Mouse (Mus musculus) hindbrain, embryonic 15.5 days (tissue): ENCODE data around the gene Trim26. TPM values are rescaled to one million over a fixed set of nuclear protein-coding genes. Genes with fewer than 3 reads are reported as not detected.
A peak's percentile ranks its signal among the peaks of the same experiment; 100 is the strongest.

Experiments
- ATAC-seq: fragments of 200-750 bp; cut with Nextera tagmentation; 2 replicates; pipeline ENCODE4 v1.8.0; 2017; ENCODE audit warnings: low read depth, moderate number of reproducible peaks, moderate TSS enrichment; ENCODE audit not compliant: low FRiP score
- H3K27ac ChIP-seq: fragments of 300-500 bp; sonication (generic); replicated peaks from 2 replicates; pipeline ENCODE4 v1.5.1; 2015; ENCODE audit warnings: mild to moderate bottlenecking, inconsistent platforms
- H3K27me3 ChIP-seq: fragments of 300-500 bp; sonication (generic); 2 replicates; pipeline ENCODE4 v1.6.1; 2015; ENCODE audit warnings: control low read depth, inconsistent platforms
- H3K36me3 ChIP-seq: fragments of 300-500 bp; sonication (generic); 2 replicates; pipeline ENCODE4 v1.6.1; 2015; ENCODE audit warnings: control low read depth, inconsistent platforms
- H3K4me1 ChIP-seq: fragments of 300-500 bp; sonication (generic); replicated peaks from 2 replicates; pipeline ENCODE4 v1.6.1; 2015; ENCODE audit warnings: control low read depth, inconsistent platforms
- H3K4me2 ChIP-seq: fragments of 300-500 bp; sonication (generic); 2 replicates; pipeline ENCODE4 v1.6.1; 2015; ENCODE audit warnings: moderate library complexity, mild to moderate bottlenecking, inconsistent platforms
- H3K4me3 ChIP-seq: fragments of 300-500 bp; sonication (generic); 2 replicates; pipeline ENCODE4 v1.5.1; 2015; ENCODE audit warnings: mild to moderate bottlenecking, inconsistent platforms
- H3K9ac ChIP-seq: fragments of 300-500 bp; sonication (generic); 2 replicates; pipeline ENCODE4 v1.6.1; 2015; ENCODE audit warnings: inconsistent platforms
- H3K9me3 ChIP-seq: fragments of 300-500 bp; sonication (generic); 2 replicates; pipeline ENCODE4 v1.6.1; 2016; ENCODE audit warnings: control low read depth, inconsistent platforms
- WGBS: fragments of 180-500 bp; shearing (Covaris S2); methylation state at CpG from one replicate; pipeline ENCODE4 v1.1.7; 2015; 5-methylcytosine and 5-hydroxymethylcytosine counted together
- polyA plus RNA-seq: library from polyadenylated mRNA; unstranded; fragments of >200 nt; fragmentation: Nextera tagmentation; extraction: Ambion mirVana; gene quantifications from 2 replicates; pipeline ENCODE4 v1.2.1, GENCODE M21; 2015

Gene Trim26
- polyA plus RNA-seq, 1 experiment from 2014 or later = 50.8 TPM

DNA sequence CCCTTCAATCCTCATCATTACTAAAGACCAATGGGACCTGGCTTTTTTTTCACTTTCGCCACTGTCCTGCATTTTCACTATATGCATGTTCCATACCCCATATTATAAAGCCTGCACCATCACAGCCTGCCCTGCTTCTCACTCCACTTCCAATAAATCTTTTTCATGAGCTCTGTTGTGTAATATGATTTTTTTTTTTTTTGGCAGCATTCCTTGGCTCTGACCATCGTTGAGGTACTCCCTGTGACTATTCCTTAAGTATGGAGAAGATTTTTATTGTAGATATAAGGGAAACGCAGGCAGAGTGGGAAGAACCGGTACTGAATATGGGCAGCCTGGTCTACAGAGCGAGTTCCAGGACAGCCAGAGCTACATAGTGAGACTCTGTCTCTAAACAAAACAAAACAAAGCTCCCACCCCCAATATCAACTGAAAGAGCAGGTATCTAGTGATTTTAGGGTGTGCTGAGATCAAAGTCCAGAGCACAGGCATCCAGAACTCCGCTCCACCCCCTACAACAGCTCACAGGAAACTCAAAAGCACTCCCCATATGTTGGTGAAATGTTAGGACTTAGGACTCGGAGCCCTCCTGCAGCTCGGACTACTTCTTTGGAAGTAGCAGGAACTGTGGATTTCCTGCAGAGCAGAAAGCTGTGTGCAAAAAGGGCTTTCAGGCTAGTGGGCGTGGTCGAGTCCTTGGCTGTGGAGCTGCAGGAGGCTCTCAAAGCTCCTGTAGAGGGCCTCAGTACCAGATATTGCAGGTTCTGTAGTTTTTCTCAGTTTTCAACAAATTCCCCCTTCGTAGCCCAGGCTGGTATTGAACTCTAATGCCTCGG is 1.1 kb upstream of the Trim26 start:
- no peak for ATAC-seq
- Histone ChIP-seq H3K4me3 (peak overlapping the region; percentile 92; the same call in 1 of the 2 replicates), H3K9me3 (no peaks in the 10 kb centered on the region), H3K27ac (peak overlapping the region; percentile 96), H3K4me1 (peaks cover 27% of the 10 kb centered on the region), H3K27me3 (no peaks in the 10 kb centered on the region), H3K36me3 (no peaks in the 10 kb centered on the region), H3K4me2 (peak overlapping the region; percentile 74), H3K9ac (0 out of 2 replicates have a peak overlapping the region, but pooled peaks have one; percentile 89)
- WGBS = 33% methylated on average over 12 of the region's 12 CpGs

DNA sequence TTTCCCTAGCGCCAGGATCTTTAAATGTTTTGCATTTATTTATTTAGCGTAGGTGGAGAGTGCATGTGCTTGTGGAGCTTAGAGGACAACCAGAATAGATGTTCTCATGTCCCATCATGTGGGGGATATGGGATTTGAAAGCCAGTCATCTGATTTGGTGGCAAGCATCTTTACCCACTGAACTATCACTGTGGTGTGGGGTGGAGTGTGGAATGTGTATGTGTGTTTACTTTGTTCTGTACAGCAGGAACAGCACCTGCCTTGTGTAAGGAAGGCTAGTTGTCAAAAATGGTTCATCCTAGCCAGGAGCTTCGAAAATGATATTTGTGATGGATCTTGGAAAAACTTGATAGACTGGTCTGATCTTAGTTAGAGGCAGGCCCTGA is 514 bp upstream of the Trim26 start:
- Histone ChIP-seq H3K4me1 (peaks cover 27% of the 10 kb centered on the region), H3K36me3 (no peaks in the 10 kb centered on the region), H3K9ac (peak overlapping the region; percentile 89), H3K27me3 (no peaks in the 10 kb centered on the region), H3K4me2 (peak overlapping the region; percentile 74), H3K4me3 (peak overlapping the region; percentile 92), H3K27ac (peak overlapping the region; percentile 96), H3K9me3 (no peaks in the 10 kb centered on the region)
- WGBS = 18% methylated on average over 3 of the region's 3 CpGs
- ATAC-seq = peak; percentile 20

DNA sequence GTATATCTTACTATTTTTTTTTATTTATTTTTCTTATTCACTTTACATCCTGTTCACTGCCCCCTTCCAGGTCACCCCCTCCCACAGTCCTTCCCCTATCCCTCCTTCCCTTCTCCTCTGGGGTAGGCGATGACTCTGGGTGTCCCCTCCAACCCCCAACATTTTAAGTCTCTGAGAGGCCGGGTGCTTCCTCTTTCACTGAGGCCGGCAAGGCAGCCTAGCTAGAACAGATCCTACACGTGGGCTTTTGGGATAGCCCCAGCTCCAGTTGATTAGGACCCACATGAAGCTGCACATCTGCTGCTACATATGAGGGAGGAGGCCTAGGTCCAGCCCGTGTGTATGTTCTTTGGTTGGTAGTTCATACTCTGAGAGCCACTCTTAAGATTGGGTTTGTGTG is 2.1 kb downstream of the Trim26 start:
- no peak overlapping the region for H3K9ac ChIP-seq
- H3K4me3 ChIP-seq = no peak overlapping the region
- no peak overlapping the region for H3K27ac ChIP-seq
- H3K4me2 ChIP-seq = no peak overlapping the region
- no peaks in the 10 kb centered on the region for H3K36me3 ChIP-seq
- no peaks in the 10 kb centered on the region for H3K27me3 ChIP-seq
- no peaks in the 10 kb centered on the region for H3K9me3 ChIP-seq
- 87% methylated on average over 5 of the region's 5 CpGs for WGBS
- ATAC-seq = no peak
- H3K4me1 ChIP-seq = peaks cover 27% of the 10 kb centered on the region

DNA sequence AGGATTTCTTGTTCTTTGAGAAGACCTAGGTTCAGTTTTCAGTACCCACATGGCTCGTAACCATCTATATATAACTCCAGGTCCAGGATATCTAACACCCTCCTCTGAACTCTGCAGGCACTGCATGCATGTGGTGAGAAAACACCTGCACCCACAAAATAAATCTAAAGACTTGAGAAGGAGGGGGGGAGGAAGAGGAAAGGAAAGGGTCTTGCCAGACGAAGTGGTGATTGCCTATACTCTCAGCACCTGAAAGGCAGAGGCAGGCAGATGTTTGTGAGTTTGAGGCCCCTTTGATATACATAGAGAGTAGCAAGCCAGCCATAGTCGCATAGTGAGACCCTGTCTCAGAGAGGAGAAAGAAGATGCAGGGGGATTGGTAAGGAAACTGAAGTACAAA is 3.0 kb downstream of the Trim26 start:
- H3K9ac ChIP-seq = no peak overlapping the region
- H3K9me3 ChIP-seq = no peaks in the 10 kb centered on the region
- ATAC-seq = no peak

DNA sequence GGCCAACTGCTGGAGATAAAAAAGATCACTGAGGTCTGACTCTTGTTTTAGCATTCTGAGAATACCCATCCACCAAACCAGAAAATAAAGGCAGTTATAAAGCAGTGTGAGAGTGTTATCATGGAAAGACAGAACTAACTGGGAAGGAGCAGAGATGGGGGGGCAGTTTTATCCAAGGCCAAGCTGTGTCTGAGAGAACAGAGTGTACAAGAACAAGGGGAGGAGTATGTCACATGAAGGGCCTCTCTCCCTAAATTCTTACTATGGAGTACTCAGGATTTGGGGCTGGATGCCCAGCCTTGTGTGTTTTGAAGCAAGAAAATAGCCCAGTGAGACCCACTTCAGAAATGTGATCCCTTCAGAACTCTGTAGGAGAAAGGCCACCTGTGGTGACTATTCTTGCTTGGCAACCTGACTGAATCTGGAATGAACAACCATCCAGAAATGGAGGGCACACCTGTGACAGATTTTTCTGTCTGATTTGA is 4.1 kb downstream of the Trim26 start:
- H3K4me3 ChIP-seq = no peak overlapping the region

More for the DNA sequence above, 3.0 kb downstream of the Trim26 start:
- Histone ChIP-seq H3K27me3 (no peaks in the 10 kb centered on the region), H3K4me3 (no peak overlapping the region), H3K4me1 (peaks cover 27% of the 10 kb centered on the region), H3K36me3 (no peaks in the 10 kb centered on the region), H3K4me2 (no peak overlapping the region), H3K27ac (no peak overlapping the region)
- WGBS = 85% methylated on average over 3 of the region's 3 CpGs

DNA sequence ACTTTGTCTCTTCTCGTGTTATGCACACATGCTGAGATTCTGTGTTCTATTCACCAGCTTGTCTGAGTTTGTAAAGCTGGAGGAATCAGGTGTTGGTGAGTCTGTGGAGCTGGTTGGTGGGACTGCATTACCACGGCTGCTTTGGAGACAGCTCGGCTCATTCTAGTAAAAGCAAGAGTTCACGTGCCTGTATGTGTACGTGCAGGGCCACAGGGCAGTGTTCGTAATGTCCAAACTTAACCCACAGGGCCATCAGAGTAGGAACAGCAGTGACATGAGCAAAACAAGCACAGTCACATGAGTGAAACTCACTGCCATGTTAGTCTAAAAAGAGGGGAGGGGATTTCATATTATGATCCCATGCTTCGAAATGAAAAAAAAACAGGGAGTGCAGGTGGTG is 6.8 kb downstream of the Trim26 start:
- ATAC-seq = no peak

More for the DNA sequence above, 4.1 kb downstream of the Trim26 start:
- no peak overlapping the region for H3K27ac ChIP-seq
- no peaks in the 10 kb centered on the region for H3K36me3 ChIP-seq
- ATAC-seq = no peak
- H3K9ac ChIP-seq = no peak overlapping the region
- H3K4me1 ChIP-seq = peaks cover 25% of the 10 kb centered on the region
- no peak overlapping the region for H3K4me2 ChIP-seq
- H3K9me3 ChIP-seq = no peaks in the 10 kb centered on the region
- no peaks in the 10 kb centered on the region for H3K27me3 ChIP-seq

DNA sequence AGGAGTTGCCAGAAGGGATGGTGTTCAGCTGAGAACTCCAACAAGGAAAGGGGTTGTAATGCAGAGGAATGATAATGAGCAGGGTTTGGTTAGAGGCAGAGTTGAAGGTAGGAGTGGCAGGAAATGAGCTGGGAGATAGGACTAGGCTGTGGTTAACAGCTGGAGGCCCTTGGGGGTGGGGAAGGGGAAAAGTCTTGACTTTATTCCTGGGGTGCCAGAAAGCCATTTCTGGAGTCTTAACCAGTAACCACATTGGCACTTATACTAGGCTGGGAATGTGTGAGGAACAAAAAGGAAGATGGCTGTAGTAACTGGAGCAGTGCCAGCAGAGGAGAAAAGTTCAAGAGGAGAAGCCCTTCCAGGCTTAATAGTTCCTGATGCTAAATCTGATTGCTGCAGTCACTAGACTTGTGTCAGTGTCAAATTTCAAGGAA is 7.4 kb downstream of the Trim26 start:
- H3K4me2 ChIP-seq = no peak overlapping the region
- H3K36me3 ChIP-seq = 0 out of 2 replicates have a peak, but pooled peaks cover 3% of the 10 kb centered on the region
- no peaks in the 10 kb centered on the region for H3K27me3 ChIP-seq
- no peak overlapping the region for H3K4me3 ChIP-seq
- no peaks in the 10 kb centered on the region for H3K4me1 ChIP-seq
- H3K9ac ChIP-seq = no peak overlapping the region
- no peaks in the 10 kb centered on the region for H3K9me3 ChIP-seq
- no peak for ATAC-seq
- no peak overlapping the region for H3K27ac ChIP-seq

More for the DNA sequence above, 6.8 kb downstream of the Trim26 start:
- no peak overlapping the region for H3K4me2 ChIP-seq
- no peaks in the 10 kb centered on the region for H3K9me3 ChIP-seq
- no peaks in the 10 kb centered on the region for H3K27me3 ChIP-seq
- no peak overlapping the region for H3K4me3 ChIP-seq
- WGBS = 77% methylated on average over 7 of the region's 7 CpGs
- H3K9ac ChIP-seq = no peak overlapping the region
- H3K4me1 ChIP-seq = peaks cover 6% of the 10 kb centered on the region
- H3K36me3 ChIP-seq = 0 out of 2 replicates have a peak, but pooled peaks cover 3% of the 10 kb centered on the region
- no peak overlapping the region for H3K27ac ChIP-seq

DNA sequence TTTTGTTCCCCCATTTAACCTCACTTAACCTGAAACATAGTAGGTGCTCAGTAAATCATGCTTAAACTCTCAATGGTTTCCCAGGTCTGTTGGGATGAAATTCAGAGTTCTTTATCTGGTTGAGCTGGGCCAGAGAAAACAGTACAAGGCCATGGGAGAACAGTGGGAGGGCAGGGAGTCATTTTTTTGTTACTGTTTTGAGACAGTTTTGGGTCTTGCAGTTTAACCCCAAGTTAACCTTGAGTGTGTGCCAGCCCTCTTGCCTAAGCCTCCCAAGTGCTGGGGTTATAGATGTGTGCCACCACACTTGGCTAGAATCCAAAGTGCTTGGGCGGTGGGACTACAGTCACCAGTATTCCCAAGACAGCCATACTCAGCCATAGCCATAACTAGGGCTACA is 7.8 kb downstream of the Trim26 start:
- Histone ChIP-seq H3K27ac (no peak overlapping the region), H3K9ac (no peak overlapping the region), H3K4me3 (no peak overlapping the region), H3K36me3 (0 out of 2 replicates have a peak, but pooled peaks cover 3% of the 10 kb centered on the region), H3K4me2 (no peak overlapping the region), H3K4me1 (no peaks in the 10 kb centered on the region), H3K27me3 (no peaks in the 10 kb centered on the region), H3K9me3 (no peaks in the 10 kb centered on the region)
- WGBS = 61% methylated on average over 1 of the region's 1 CpGs
- ATAC-seq = no peak

DNA sequence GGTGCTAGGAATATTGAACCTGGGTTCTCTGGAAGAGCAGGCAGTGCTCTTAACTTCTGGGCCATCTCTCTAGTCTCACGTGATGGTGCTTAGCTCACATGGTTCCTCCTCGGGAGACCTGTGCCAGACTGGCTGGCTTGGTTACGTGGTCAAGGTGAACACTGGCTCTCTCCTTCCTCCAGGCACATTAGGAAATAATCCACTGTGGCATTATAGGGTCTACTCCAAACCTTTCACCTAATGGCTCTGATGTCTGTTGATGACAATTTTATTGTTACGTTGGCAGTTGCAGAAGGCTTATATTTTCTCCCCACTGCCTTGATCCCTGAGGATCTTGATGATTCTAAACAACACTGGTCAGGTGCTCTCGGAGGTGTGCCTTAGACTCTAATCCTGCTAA is 12.0 kb downstream of the Trim26 start:
- no peak overlapping the region for H3K9ac ChIP-seq
- WGBS = 82% methylated on average over 5 of the region's 5 CpGs

DNA sequence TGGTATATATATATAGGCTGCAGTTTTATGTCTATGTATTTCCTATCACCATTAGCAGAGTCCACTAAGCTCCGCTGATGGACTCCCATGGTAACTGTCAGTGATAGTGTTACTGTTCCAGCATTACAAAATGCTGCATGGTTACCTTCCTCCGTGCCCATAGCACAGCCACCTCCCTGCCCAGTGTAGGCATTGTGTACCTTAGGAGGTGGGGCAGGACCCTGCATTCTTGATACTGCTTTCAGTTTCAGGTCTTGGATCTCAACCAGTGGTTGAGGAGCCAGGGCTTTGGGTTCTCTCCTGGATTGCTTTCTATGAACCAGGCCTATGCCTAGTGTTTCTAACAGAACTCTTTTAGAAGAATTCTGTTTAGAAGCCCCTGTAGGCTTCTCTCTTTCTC is 13.1 kb downstream of the Trim26 start:
- H3K36me3 ChIP-seq = peaks cover 41% of the 10 kb centered on the region
- no peaks in the 10 kb centered on the region for H3K27me3 ChIP-seq
- no peaks in the 10 kb centered on the region for H3K9me3 ChIP-seq
- WGBS = 89% methylated on average over 2 of the region's 2 CpGs
- no peak for ATAC-seq
- no peaks in the 10 kb centered on the region for H3K4me1 ChIP-seq
- H3K4me3 ChIP-seq = no peak overlapping the region
- no peak overlapping the region for H3K9ac ChIP-seq
- no peak overlapping the region for H3K4me2 ChIP-seq
- no peak overlapping the region for H3K27ac ChIP-seq

More for the DNA sequence above, 12.0 kb downstream of the Trim26 start:
- no peaks in the 10 kb centered on the region for H3K4me1 ChIP-seq
- ATAC-seq = no peak
- H3K27me3 ChIP-seq = no peaks in the 10 kb centered on the region
- no peaks in the 10 kb centered on the region for H3K9me3 ChIP-seq
- H3K4me2 ChIP-seq = no peak overlapping the region
- H3K4me3 ChIP-seq = no peak overlapping the region
- H3K27ac ChIP-seq = no peak overlapping the region
- H3K36me3 ChIP-seq = peaks cover 30% of the 10 kb centered on the region

DNA sequence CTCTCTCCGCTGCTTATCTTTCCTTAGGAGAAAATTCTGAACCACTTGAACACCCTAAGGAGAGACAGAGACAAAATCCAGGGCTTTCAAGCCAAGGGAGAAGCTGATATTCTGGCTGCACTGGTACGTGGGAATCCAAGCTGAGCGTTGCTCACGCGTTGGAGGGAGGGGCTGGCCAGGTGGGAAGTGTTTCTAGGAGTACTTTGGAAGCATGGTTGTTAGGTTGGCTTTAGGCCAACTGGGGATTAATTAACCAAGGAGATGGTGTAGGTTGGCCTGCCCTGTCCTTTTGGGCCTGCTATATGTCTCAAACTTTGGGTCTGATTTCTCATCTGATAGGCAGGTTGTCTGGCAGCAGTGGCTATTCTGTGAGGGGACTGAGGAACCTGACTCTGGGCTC is 14.3 kb downstream of the Trim26 start:
- Histone ChIP-seq H3K9ac (no peak overlapping the region), H3K4me3 (no peak overlapping the region), H3K9me3 (no peaks in the 10 kb centered on the region), H3K27ac (no peak overlapping the region), H3K36me3 (peaks cover 51% of the 10 kb centered on the region), H3K4me2 (no peak overlapping the region), H3K4me1 (no peaks in the 10 kb centered on the region), H3K27me3 (no peaks in the 10 kb centered on the region)
- ATAC-seq = no peak
- 91% methylated on average over 5 of the region's 5 CpGs for WGBS

DNA sequence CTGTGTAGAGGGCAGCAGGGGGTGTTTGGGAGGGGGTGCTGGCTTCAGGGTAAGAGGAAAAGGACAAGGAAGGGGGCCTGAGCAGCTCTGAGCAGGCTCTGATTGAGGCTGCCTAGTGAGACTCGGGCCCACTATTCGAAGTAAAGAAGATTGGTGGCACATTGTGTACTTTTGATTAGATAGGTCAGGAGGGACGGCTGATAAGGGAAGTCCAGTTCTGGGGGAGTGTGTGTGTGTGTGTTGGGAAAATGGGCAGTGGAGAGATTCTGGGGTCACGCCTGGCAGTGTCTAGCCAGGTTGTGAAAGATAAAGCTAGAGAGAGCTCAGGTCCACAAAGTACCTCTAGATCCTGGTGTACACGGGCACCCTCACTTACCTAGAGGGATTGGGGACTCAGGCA is 14.7 kb downstream of the Trim26 start:
- no peak for ATAC-seq
- no peaks in the 10 kb centered on the region for H3K9me3 ChIP-seq
- H3K36me3 ChIP-seq = peaks cover 55% of the 10 kb centered on the region
- no peak overlapping the region for H3K4me3 ChIP-seq
- no peak overlapping the region for H3K9ac ChIP-seq
- no peak overlapping the region for H3K4me2 ChIP-seq
- H3K27ac ChIP-seq = no peak overlapping the region
- WGBS = 96% methylated on average over 5 of the region's 5 CpGs
- H3K27me3 ChIP-seq = no peaks in the 10 kb centered on the region
- no peaks in the 10 kb centered on the region for H3K4me1 ChIP-seq
